Mouse (Mus musculus) MEL (cell line): Measurements from ENCODE around the gene Blzf1. TPM values are rescaled to one million over a fixed set of nuclear protein-coding genes. Genes with fewer than 3 reads are reported as not detected.

Experiments
- DNase-seq: peaks from one replicate; pipeline ENCODE4 v3.0.0; 2011; ENCODE audit warnings: low read depth, low spot score
- H3K27ac ChIP-seq: 2 replicates; pipeline ENCODE4 v1.5.1; 2012; ENCODE audit warnings: low read depth, mild to moderate bottlenecking, control low read depth, low read length, moderate library complexity; ENCODE audit not compliant: control insufficient read depth
- H3K27me3 ChIP-seq, 2 experiments: fragments of 150-350 bp in 1 of 2; sonication (generic) in 1 of 2; 2 replicates each; pipeline ENCODE4 v1.6.1; 2012; ENCODE audit warnings: low read length in 2 of 2, mild to moderate bottlenecking in 2 of 2, improper control_type of control experiment in 1 of 2, moderate library complexity in 1 of 2; ENCODE audit not compliant: insufficient read depth in 2 of 2, control insufficient read depth in 1 of 2
- H3K36me3 ChIP-seq, 2 experiments: 2 replicates each; pipeline ENCODE4 v1.6.1; 2012 to 2014; ENCODE audit warnings: low read length in 2 of 2, improper control_type of control experiment in 1 of 2, inconsistent platforms in 1 of 2, mild to moderate bottlenecking in 1 of 2; ENCODE audit not compliant: insufficient read depth in 2 of 2, control insufficient read depth in 1 of 2
- H3K4me1 ChIP-seq, 2 experiments: fragments of 150-350 bp in 1 of 2; sonication (generic) in 1 of 2; 2 replicates each; pipeline ENCODE4 v1.6.1; 2012; ENCODE audit warnings: low read length in 2 of 2, improper control_type of control experiment in 1 of 2, mild to moderate bottlenecking in 1 of 2; ENCODE audit not compliant: insufficient read depth in 2 of 2, control insufficient read depth in 1 of 2
- H3K4me3 ChIP-seq, 2 experiments: fragments of 150-350 bp in 1 of 2; sonication (generic) in 1 of 2; 2 replicates each; pipeline ENCODE4 v1.5.1; 2012; ENCODE audit warnings: low read depth in 2 of 2, low read length in 2 of 2, mild to moderate bottlenecking in 2 of 2, moderate library complexity in 2 of 2, control low read depth in 1 of 2, improper control_type of control experiment in 1 of 2; ENCODE audit not compliant: control insufficient read depth in 1 of 2, insufficient read depth in 1 of 2
- H3K79me2 ChIP-seq: 2 replicates; pipeline ENCODE4 v1.6.1; 2012; ENCODE audit warnings: mild to moderate bottlenecking, low read length, moderate library complexity; ENCODE audit not compliant: control insufficient read depth, poor library complexity, insufficient read depth
- H3K9ac ChIP-seq: 2 replicates; pipeline ENCODE4 v1.6.1; 2012; ENCODE audit warnings: low read depth, mild to moderate bottlenecking, control low read depth, low read length, moderate library complexity; ENCODE audit not compliant: control insufficient read depth, poor library complexity, severe bottlenecking
- H3K9me3 ChIP-seq: fragments of 150-350 bp; sonication (generic); replicated peaks from 2 replicates; pipeline ENCODE4 v1.6.1; 2012; ENCODE audit warnings: mild to moderate bottlenecking, low read length, improper control_type of control experiment, moderate library complexity; ENCODE audit not compliant: insufficient read depth
- CHD1 ChIP-seq: IDR thresholded peaks from 2 replicates; pipeline ENCODE4 v1.6.1; 2012; ENCODE audit warnings: low read depth, mild to moderate bottlenecking, inconsistent platforms, low read length, improper control_type of control experiment
- CHD2 ChIP-seq: IDR thresholded peaks from 2 replicates; pipeline ENCODE4 v1.6.1; 2011; ENCODE audit warnings: low read length, improper control_type of control experiment
- CTCF ChIP-seq, 3 experiments: IDR thresholded peaks in 2 of 3; conservative IDR thresholded peaks in 1 of 3; 2 replicates each; pipeline ENCODE4 v1.5.1; 2011 to 2012; ENCODE audit warnings: low read length in 3 of 3, low read depth in 2 of 3, mild to moderate bottlenecking in 2 of 3, improper control_type of control experiment in 1 of 3, inconsistent platforms in 1 of 3, mixed read lengths in 1 of 3, moderate library complexity in 1 of 3; ENCODE audit not compliant: control insufficient read depth in 1 of 3, insufficient read depth in 1 of 3, poor library complexity in 1 of 3, severe bottlenecking in 1 of 3
- EP300 ChIP-seq, 2 experiments: IDR thresholded peaks; 2 replicates each; pipeline ENCODE4 v1.6.1; 2011; ENCODE audit warnings: improper control_type of control experiment in 2 of 2, low read length in 2 of 2, low read depth in 1 of 2, mild to moderate bottlenecking in 1 of 2
- GABPA ChIP-seq: IDR thresholded peaks from 2 replicates; pipeline ENCODE4 v1.6.1; 2012; ENCODE audit warnings: low read depth, mild to moderate bottlenecking, inconsistent platforms, low read length, improper control_type of control experiment, moderate library complexity
- GATA1 ChIP-seq: IDR thresholded peaks from 2 replicates; pipeline ENCODE4 v1.6.1; 2011; ENCODE audit warnings: low read depth, low read length, improper control_type of control experiment
- HCFC1 ChIP-seq: IDR thresholded peaks from 2 replicates; pipeline ENCODE4 v1.6.1; 2012; ENCODE audit warnings: low read depth, mild to moderate bottlenecking, inconsistent platforms, low read length, improper control_type of control experiment, moderate library complexity
- JUND ChIP-seq: IDR thresholded peaks from 2 replicates; pipeline ENCODE4 v1.6.1; 2011; ENCODE audit warnings: low read depth, mild to moderate bottlenecking, improper control_type of control experiment, low read length
- KAT2A ChIP-seq: conservative IDR thresholded peaks from 2 replicates; pipeline ENCODE4 v1.6.1; 2012; ENCODE audit warnings: low read depth, low read length, improper control_type of control experiment, inconsistent platforms
- MAFK ChIP-seq: IDR thresholded peaks from 2 replicates; pipeline ENCODE4 v1.6.1; 2011; ENCODE audit warnings: low read depth, mild to moderate bottlenecking, low read length, improper control_type of control experiment, borderline replicate concordance
- MAX ChIP-seq: IDR thresholded peaks from 2 replicates; pipeline ENCODE4 v1.6.1; 2011; ENCODE audit warnings: low read length, improper control_type of control experiment
- MAZ ChIP-seq: IDR thresholded peaks from 2 replicates; pipeline ENCODE4 v1.6.1; 2012; ENCODE audit warnings: low read depth, mild to moderate bottlenecking, inconsistent platforms, low read length, improper control_type of control experiment
- MEF2A ChIP-seq: IDR thresholded peaks from 2 replicates; pipeline ENCODE4 v1.6.1; 2014; ENCODE audit warnings: low read depth, mild to moderate bottlenecking, inconsistent platforms, low read length, improper control_type of control experiment; ENCODE audit not compliant: poor library complexity, insufficient replicate concordance, severe bottlenecking; ENCODE audit errors: extremely low read depth
- MXI1 ChIP-seq: IDR thresholded peaks from 2 replicates; pipeline ENCODE4 v1.6.1; 2011; ENCODE audit warnings: mild to moderate bottlenecking, low read depth, low read length, improper control_type of control experiment
- MYC ChIP-seq: IDR thresholded peaks from 2 replicates; pipeline ENCODE4 v1.6.1; 2011; ENCODE audit warnings: low read depth, mild to moderate bottlenecking, low read length, improper control_type of control experiment, moderate library complexity
- POLR2A ChIP-seq, 2 experiments: IDR thresholded peaks; 2 replicates each; pipeline ENCODE4 v1.6.1; 2011 to 2012; ENCODE audit warnings: low read length in 2 of 2, mild to moderate bottlenecking in 2 of 2, control low read depth in 1 of 2, improper control_type of control experiment in 1 of 2, low read depth in 1 of 2, moderate library complexity in 1 of 2; ENCODE audit not compliant: control insufficient read depth in 1 of 2, insufficient read depth in 1 of 2, poor library complexity in 1 of 2
- POLR2AphosphoS2 ChIP-seq: IDR thresholded peaks from 2 replicates; pipeline ENCODE4 v1.6.1; 2011; ENCODE audit warnings: low read length, improper control_type of control experiment
- POLR2AphosphoS5 ChIP-seq: IDR thresholded peaks from 2 replicates; pipeline ENCODE4 v1.6.1; 2012; ENCODE audit warnings: low read depth, borderline replicate concordance, mild to moderate bottlenecking, inconsistent platforms, low read length, moderate library complexity, mixed read lengths
- RCOR1 ChIP-seq: IDR thresholded peaks from 2 replicates; pipeline ENCODE4 v1.6.1; 2012; ENCODE audit warnings: low read depth, mild to moderate bottlenecking, inconsistent platforms, low read length, improper control_type of control experiment
- SIN3A ChIP-seq: IDR thresholded peaks from 2 replicates; pipeline ENCODE4 v1.6.1; 2012; ENCODE audit warnings: low read length, improper control_type of control experiment, inconsistent platforms
- TBP ChIP-seq: IDR thresholded peaks from 2 replicates; pipeline ENCODE4 v1.8.0; 2011; ENCODE audit warnings: low read depth, low read length, improper control_type of control experiment
- USF1 ChIP-seq: IDR thresholded peaks from 2 replicates; pipeline ENCODE4 v1.6.1; 2014; ENCODE audit warnings: low read depth, mild to moderate bottlenecking, inconsistent platforms, low read length, improper control_type of control experiment, moderate library complexity
- USF2 ChIP-seq, 2 experiments: IDR thresholded peaks; 2 replicates each; pipeline ENCODE4 v1.6.1; 2011 to 2012; ENCODE audit warnings: improper control_type of control experiment in 2 of 2, low read length in 2 of 2, borderline replicate concordance in 1 of 2, inconsistent platforms in 1 of 2, low read depth in 1 of 2, mild to moderate bottlenecking in 1 of 2; ENCODE audit not compliant: insufficient read depth in 1 of 2
- ZC3H11A ChIP-seq: IDR thresholded peaks from 2 replicates; pipeline ENCODE4 v1.6.1; 2012; ENCODE audit warnings: low read depth, mild to moderate bottlenecking, inconsistent platforms, low read length, improper control_type of control experiment
- ZMIZ1 ChIP-seq: IDR thresholded peaks from 2 replicates; pipeline ENCODE4 v1.6.1; 2012; ENCODE audit warnings: low read depth, mild to moderate bottlenecking, inconsistent platforms, low read length, improper control_type of control experiment, moderate library complexity
- ZNF384 ChIP-seq: IDR thresholded peaks from 2 replicates; pipeline ENCODE4 v1.6.1; 2012; ENCODE audit warnings: low read depth, mild to moderate bottlenecking, inconsistent platforms, low read length, improper control_type of control experiment
- polyA plus RNA-seq, 2 experiments: library from polyadenylated mRNA; stranded (reverse) in 1 of 2; unstranded in 1 of 2; fragments of >175 nt in 1 of 2; fragments of >200 nt in 1 of 2; gene quantifications; 2 replicates each; pipeline versions ENCODE4 v1.2.1 to v1.2.4; 2012; ENCODE audit warnings: low replicate concordance in 2 of 2, low read depth in 1 of 2; ENCODE audit not compliant: insufficient read length in 2 of 2, insufficient read depth in 1 of 2, missing spikeins in 1 of 2
- total RNA-seq: library from RNA; depleted of rRNA; stranded (reverse); fragments of 300-350 nt; gene quantifications from 2 replicates; pipeline ENCODE4 v1.2.3, GENCODE M21; 2012

Blzf1 gene
- total and polyA plus RNA-seq, 3 experiments, result 17.1 to 18.2 TPM; not detected in 1

DNA sequence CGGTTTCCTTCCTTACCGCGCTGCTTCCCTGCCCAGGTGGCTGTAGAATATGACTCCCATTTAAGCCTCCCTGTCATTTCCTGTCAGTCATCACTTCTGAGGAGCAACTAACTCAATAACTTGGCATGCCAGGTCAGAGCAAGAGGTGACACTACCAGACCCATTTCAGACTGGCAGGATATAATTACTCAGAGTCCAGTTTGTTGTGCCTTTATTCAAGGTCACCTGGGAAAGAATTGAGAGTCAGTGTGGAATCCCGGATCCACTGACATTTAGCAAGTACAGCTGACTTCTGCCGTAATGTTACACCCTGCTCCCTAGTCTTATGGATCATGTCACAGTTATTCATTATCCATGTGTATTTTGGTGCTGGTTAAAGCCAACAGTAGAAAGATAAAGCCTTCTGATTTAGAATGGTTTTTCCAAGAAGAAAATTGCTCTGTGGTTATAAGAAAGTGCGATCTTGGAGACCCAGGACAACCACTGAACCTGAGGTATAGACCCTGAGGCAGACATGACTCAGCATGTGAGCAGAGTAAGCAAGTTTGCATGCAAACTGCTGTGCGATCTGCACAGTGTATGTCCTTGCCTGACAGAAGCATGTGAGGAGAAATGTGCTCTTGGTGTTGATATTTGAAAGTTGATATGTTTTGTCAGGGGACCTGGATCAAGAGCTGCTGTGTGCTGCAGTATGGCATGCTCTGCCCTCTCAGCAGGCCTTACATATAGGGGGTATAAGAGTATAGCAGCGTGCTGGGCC, 56.7 kb downstream of the Blzf1 start:
- TF ChIP-seq RCOR1, result peak; percentile 16; the same call in 1 of the 2 replicates
- peak; percentile 58; the same call in 1 of the 2 replicates for TF ChIP-seq SIN3A
- no peak for TF ChIP-seq MEF2A
- TF ChIP-seq MXI1, result peak; percentile 63
- 0 out of 2 replicates have a peak, but pooled peaks have one; percentile 22 for TF ChIP-seq GATA1
- TF ChIP-seq USF1, result no peak
- TF ChIP-seq POLR2AphosphoS5, result no peak
- 0 out of 2 replicates have a peak, but pooled peaks have one; percentile 16 for TF ChIP-seq MAX
- no peak for TF ChIP-seq CHD1
- Histone ChIP-seq H3K27ac (no peak overlapping the region), H3K27me3 (no peaks in the 10 kb centered on the region), H3K36me3 (peaks cover 0 to 17% of the 10 kb centered on the region in 2 experiments; a peak in 2 of 4 replicates), H3K4me1 (peaks cover 5 to 15% of the 10 kb centered on the region in 2 experiments), H3K79me2 (peaks cover 16% of the 10 kb centered on the region), H3K9me3 (no peaks in the 10 kb centered on the region), H3K4me3 (peak overlapping the region; percentile 93 to 99), H3K9ac (peak overlapping the region; percentile 3; the same call in 1 of the 2 replicates)
- DNase-seq, result peak; percentile 72

- TF ChIP-seq CTCF (IDR thresholded peaks at IDR 0.05 in 2 of 3, conservative IDR thresholded peaks at IDR 0.05 in 1 of 3; ENCODE audit: control insufficient read depth in 1 of 3, insufficient read depth in 1 of 3, low read depth in 2 of 3, low read length in 3 of 3, poor library complexity in 1 of 3, severe bottlenecking in 1 of 3), result no peak
- no peak for TF ChIP-seq MAFK
- peak; percentile 74; the same call in 1 of the 2 replicates for TF ChIP-seq SIN3A
- TF ChIP-seq GATA1, result no peak
- TF ChIP-seq ZMIZ1, result no peak
- TF ChIP-seq GABPA, result no peak
- no peak for TF ChIP-seq TBP
- TF ChIP-seq EP300 (IDR thresholded peaks at IDR 0.05; ENCODE audit: low read depth in 1 of 2, low read length in 2 of 2), result no peak
- peak; percentile 71 for TF ChIP-seq MXI1
- peak; percentile 58 for TF ChIP-seq MAX
- no peak for TF ChIP-seq POLR2AphosphoS2
- TF ChIP-seq POLR2A (IDR thresholded peaks at IDR 0.05; ENCODE audit: control insufficient read depth in 1 of 2, insufficient read depth in 1 of 2, low read depth in 1 of 2, low read length in 2 of 2, poor library complexity in 1 of 2), result no peak
- TF ChIP-seq ZNF384, result no peak
- peak; percentile 30; the same call in 1 of the 2 replicates for TF ChIP-seq MYC
- no peak for TF ChIP-seq POLR2AphosphoS5
- TF ChIP-seq KAT2A, result no peak
- TF ChIP-seq USF2 (IDR thresholded peaks at IDR 0.05; ENCODE audit: borderline replicate concordance in 1 of 2, insufficient read depth in 1 of 2, low read depth in 1 of 2, low read length in 2 of 2), result no peak
- no peak for TF ChIP-seq CHD1
- no peak for TF ChIP-seq ZC3H11A
- no peak for TF ChIP-seq CHD2
- TF ChIP-seq HCFC1, result no peak
- no peak for TF ChIP-seq MAZ
- no peak for TF ChIP-seq JUND
- TF ChIP-seq, all 39 proteins: peak for 4
- DNase-seq, result no peak
- H3K27ac ChIP-seq, result peak overlapping the region; percentile 18; the same call in 1 of the 2 replicates
- H3K79me2 ChIP-seq, result peaks cover 13% of the 10 kb centered on the region
- H3K4me1 ChIP-seq, result peaks cover 5 to 15% of the 10 kb centered on the region in 2 experiments
- peaks cover 0 to 17% of the 10 kb centered on the region in 2 experiments; a peak in 2 of 4 replicates for H3K36me3 ChIP-seq
- no peaks in the 10 kb centered on the region for H3K9me3 ChIP-seq
- H3K27me3 ChIP-seq, result peaks cover 0 to 1% of the 10 kb centered on the region in 2 experiments; a peak in 2 of 4 replicates
- peak overlapping the region; percentile 83 for H3K9ac ChIP-seq
- peak overlapping the region; percentile 93 to 99 for H3K4me3 ChIP-seq
These were observed 58.0 kb downstream of the Blzf1 start for GRCm38 (mm10) chr1:164249332-164249711.
